Mouse (Mus musculus): ENCODE results near the gene Lysmd3.
"Not testable (repeated sequence)": the region's sequence is repeated elsewhere in the genome, so short reads cannot be mapped to it uniquely, and the experiment has no call there.

Gene Lysmd3

GRCm38 (mm10) chr13:81657351-81658052, at the start of gene Lysmd3:
Lysmd3 (plus strand) TSS chr13:81657663.
- DNase-seq (ENCODE audit: low read depth, low spot score): peak; percentile 75

GRCm38 (mm10) chr13:81610349-81610748, 47.1 kb upstream of the Lysmd3 start:
- DNase-seq (ENCODE audit: low read depth, low spot score): no peak

GRCm38 (mm10) chr13:81627861-81628260, 29.6 kb upstream of the Lysmd3 start:
- DNase-seq (ENCODE audit: low read depth, low spot score): not testable (repeated sequence)

GRCm38 (mm10) chr13:81628631-81629190, 28.8 kb upstream of the Lysmd3 start:
- no peak for DNase-seq (ENCODE audit: low read depth, low spot score)

GRCm38 (mm10) chr13:81629395-81629794, 28.1 kb upstream of the Lysmd3 start:
- DNase-seq (ENCODE audit: low read depth, low spot score): no peak

GRCm38 (mm10) chr13:81630566-81630965, 26.9 kb upstream of the Lysmd3 start:
- DNase-seq (ENCODE audit: low read depth, low spot score): no peak

- DNase-seq (ENCODE audit: low read depth, low spot score): peak; percentile 90
Measured at GRCm38 (mm10) chr13:81632720-81633415, 24.6 kb upstream of the Lysmd3 start, which contains the start of gene Adgrv1. Adgrv1 (minus strand) TSS chr13:81633154.

GRCm38 (mm10) chr13:81639624-81640023, 17.8 kb upstream of the Lysmd3 start:
- no peak for DNase-seq (ENCODE audit: low read depth, low spot score)

GRCm38 (mm10) chr13:81640881-81641280, 16.6 kb upstream of the Lysmd3 start:
- no peak for DNase-seq (ENCODE audit: low read depth, low spot score)

GRCm38 (mm10) chr13:81641289-81642045, 16.0 kb upstream of the Lysmd3 start:
- no peak for DNase-seq (ENCODE audit: low read depth, low spot score)

GRCm38 (mm10) chr13:81642491-81643149, 14.8 kb upstream of the Lysmd3 start:
- no peak for DNase-seq (ENCODE audit: low read depth, low spot score)

GRCm38 (mm10) chr13:81644047-81644565, 13.4 kb upstream of the Lysmd3 start:
- no peak for DNase-seq (ENCODE audit: low read depth, low spot score)

GRCm38 (mm10) chr13:81646348-81646747, 11.1 kb upstream of the Lysmd3 start:
- no peak for DNase-seq (ENCODE audit: low read depth, low spot score)

GRCm38 (mm10) chr13:81650382-81650781, 7.1 kb upstream of the Lysmd3 start:
- DNase-seq (ENCODE audit: low read depth, low spot score): not testable (repeated sequence)

GRCm38 (mm10) chr13:81656091-81656850, 1.2 kb upstream of the Lysmd3 start:
- DNase-seq (ENCODE audit: low read depth, low spot score): no peak

GRCm38 (mm10) chr13:81657008-81657350, 484 bp upstream of the Lysmd3 start:
- DNase-seq (ENCODE audit: low read depth, low spot score): no peak

GRCm38 (mm10) chr13:81658053-81658752, 740 bp downstream of the Lysmd3 start:
- DNase-seq (ENCODE audit: low read depth, low spot score): no peak

- DNase-seq (ENCODE audit: low read depth, low spot score): no peak
Measured at GRCm38 (mm10) chr13:81663566-81664330, 6.3 kb downstream of the Lysmd3 start.

GRCm38 (mm10) chr13:81664331-81664698, 6.9 kb downstream of the Lysmd3 start:
- no peak for DNase-seq (ENCODE audit: low read depth, low spot score)
